Mouse (Mus musculus) layer of hippocampus, postnatal 25 days (tissue): ENCODE measurements around the gene Gas2l2. TPM values are rescaled to one million over a fixed set of nuclear protein-coding genes. Genes with fewer than 3 reads are reported as not detected.
A peak's percentile ranks its signal among the peaks of the same experiment; 100 is the strongest.

ENCODE experiments used
- DNase-seq, 2 experiments: peaks; one replicate each; pipeline ENCODE4 v3.0.0; 2022; ENCODE audit warnings: mixed read lengths in 2 of 2, low spot score in 1 of 2; ENCODE audit errors: extremely low spot score in 1 of 2
- total RNA-seq, 2 experiments: library from RNA; stranded (reverse); gene quantifications; 2 replicates each; pipeline ENCODE4 v1.2.3; 2021

Gas2l2 gene
- total RNA-seq, 2 experiments from 2014 or later, result 0.20 to 0.26 TPM

DNA sequence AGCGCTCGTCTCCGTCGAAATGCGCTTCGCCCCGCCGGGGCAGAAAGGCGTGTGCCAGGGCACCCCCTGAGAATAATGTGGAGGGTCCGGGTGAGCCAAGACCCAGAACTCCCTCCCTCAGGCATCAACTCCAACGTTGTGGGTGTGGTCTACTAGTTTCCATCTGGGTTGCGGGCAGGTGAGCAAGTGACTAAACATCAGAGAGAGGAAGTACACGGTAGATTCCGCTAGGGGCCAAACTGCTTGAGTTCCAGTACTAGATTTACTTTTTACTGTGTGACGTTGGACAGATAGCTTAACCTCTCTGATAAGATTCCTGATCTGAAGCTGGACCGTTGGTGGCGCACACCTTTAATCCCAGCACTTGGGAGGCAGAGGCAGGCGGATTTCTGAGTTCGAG lies 15.7 kb upstream of the Gas2l2 start:
- DNase-seq, result no peak

DNA sequence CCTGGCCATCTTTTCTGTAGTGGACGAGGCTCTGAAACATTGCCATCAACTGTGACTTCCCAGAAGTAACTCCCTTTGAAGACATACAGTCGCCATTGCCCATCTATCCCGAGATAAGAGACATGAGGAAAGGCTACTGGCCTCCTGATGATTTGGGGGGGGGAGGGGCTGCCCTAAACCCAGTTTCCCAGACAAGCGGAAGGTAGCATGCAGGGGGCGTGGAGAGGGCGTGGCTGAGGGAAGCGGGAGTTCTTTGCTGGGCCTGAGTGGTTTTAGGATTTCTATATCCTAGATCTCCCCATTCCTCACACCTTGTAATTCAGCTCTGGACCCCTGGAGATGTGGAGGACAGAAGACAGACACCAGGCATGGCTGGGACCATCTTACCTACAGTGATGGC lies 14.6 kb upstream of the Gas2l2 start:
- no peak for DNase-seq

DNA sequence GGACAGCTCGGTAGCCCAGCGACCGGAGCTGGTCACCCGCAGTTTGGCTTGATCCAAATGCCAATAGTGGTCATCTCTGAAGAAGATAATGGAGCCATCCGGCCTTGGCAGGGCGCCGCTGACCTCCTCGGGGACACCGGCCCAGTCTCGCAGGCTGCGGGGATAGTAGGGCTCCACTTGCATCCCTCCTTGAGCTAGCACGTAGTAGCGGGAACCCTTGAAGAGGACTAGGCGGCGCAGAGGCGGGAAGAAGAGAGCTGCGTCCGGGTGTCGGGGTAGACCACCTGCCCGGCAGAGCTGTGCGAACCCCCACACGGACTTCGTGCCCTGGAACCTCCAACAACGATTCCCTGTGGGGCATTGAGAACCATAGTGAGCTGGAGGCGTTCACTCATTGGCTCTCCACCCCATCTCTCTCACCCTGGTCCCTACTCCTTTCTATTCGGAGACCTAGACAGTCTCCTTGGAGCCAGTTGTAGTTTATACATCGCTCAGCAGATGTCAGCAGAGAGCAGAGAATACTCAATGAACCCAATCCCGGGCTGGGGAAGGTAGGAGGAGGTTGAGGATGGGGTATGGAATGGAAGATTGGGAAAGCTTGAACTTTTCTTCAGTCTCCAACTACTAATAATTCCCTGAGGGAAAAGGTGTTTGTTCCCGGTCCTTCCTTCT lies 13.5 kb upstream of the Gas2l2 start:
- DNase-seq, result peak; percentile 60 to 86

GRCm38 (mm10) chr11:83441235-83441634 lies 12.0 kb upstream of the Gas2l2 start:
- no peak for DNase-seq

DNA sequence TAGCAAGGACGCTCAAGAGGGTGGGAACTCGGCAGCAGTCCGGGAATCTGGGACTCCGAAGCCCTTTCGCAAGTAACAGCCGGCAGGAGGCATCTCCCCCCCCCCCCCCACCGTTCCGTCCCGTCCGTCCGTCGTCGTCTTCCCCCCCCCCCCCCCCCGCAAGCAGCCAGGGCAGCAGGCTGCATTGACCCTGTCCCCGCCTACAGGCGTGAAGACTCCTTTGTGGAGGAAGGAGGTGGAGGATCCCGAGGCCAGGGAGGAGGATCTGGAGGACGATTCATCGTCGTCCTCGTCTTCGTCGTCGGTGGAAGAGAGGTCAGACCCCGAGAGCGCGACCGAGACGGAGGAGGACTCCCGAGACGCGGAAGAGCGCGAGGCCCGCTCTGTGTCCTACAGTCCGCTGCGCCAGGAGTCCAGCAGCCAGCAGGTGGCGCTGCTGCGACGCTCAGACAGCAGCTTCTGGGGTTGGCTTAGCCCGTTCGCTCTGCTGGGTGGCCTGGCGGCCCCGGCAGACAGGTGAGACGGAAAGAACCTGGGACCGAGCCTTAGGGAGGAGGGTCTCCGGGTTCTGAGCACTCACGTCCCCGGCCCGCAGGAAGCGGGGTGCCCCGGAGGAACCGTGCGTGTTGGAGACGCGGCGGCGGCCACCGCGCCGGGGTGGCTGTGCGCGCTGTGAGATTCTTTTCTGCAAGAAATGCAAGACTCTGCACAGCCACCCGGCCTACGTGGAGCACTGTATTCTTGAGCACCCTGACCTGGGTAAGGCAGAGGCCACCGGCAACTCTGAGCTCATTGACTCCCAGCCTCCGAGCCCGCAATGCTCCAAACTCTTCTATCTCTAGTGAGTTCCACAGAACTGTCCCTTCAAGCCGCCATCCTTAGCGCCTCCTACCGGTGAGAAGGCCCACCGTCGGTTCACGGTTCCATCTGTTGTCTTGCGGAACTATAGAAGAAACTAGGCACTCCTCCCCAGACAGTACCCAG lies 11.1 kb upstream of the Gas2l2 start:
- peak; percentile 85 to 86 for DNase-seq

- no peak for DNase-seq
Observed at GRCm38 (mm10) chr11:83439426-83440060, 10.3 kb upstream of the Gas2l2 start.

DNA sequence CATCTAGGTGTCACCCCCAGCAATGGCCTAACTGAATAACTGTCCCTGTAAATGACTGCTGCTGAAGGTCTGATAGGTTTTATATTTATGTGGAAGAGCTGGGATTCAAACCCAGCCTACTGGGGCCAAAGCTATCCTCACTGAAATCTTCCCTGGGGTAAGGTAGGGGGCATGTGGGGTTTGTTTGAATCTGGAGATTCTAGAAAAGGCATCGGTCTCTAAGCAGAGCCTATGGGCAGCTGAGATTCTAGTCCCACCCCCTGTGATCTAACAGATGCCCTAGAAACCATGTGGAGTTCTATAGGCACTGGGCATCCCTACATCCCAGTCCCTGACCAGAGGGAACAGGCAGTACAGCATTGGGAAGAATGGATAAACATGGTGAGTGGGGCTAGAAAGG lies 8.1 kb upstream of the Gas2l2 start, which contains the start of gene 1700020L24Rik:
Gene 1700020L24Rik, plus strand, starts transcription at position 301 of the 400 bp plus-strand sequence.
- no peak for DNase-seq

- DNase-seq, result no peak
Observed at GRCm38 (mm10) chr11:83432533-83432932, 3.3 kb upstream of the Gas2l2 start.

- no peak for DNase-seq
Observed at GRCm38 (mm10) chr11:83426964-83427363, 2.3 kb downstream of the Gas2l2 start.

DNA sequence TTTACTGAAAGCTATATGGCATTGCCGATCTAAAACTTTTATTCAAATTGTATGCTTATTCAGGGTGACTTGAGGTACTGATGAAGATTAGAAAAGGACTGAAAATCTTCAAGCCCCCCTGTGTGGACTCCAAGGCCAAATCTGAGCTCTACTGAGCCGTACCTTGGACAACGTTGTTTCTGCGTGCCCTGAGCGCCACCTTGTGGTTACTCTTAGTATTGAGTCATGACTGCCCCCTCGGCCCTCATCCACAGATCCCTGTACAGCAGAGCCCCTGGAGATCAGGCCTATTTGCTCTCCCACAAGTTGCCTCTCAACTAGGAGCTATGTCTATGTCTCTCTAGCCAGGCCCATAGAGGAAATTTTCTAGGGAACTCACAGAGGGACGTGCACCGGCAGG lies 4.6 kb downstream of the Gas2l2 start:
- peak; percentile 67 to 89 for DNase-seq

DNA sequence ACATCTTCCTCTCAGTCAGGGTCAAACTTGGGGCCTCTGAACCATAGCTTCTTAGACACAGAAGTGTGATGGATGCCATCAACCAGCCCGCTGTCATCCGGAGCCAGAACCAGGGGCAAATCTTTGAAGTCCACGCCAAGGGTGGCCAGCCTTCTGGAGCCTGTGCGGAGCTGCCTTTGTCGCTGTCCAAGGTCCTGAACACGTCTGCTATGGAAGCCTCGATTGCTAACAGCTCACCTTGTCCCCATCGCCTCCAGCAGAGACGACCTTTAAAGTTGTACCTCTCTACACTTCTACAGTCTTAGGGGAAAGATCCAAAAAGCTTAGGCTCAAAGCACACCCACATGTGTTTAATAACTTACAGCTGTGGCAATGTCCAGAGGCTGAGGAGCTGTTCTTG lies 8.0 kb downstream of the Gas2l2 start:
- DNase-seq, result peak in 1 of 2 experiments; percentile 61

- peak in 1 of 2 experiments; percentile 56 for DNase-seq
Observed at GRCm38 (mm10) chr11:83420338-83420737, 8.9 kb downstream of the Gas2l2 start.

DNA sequence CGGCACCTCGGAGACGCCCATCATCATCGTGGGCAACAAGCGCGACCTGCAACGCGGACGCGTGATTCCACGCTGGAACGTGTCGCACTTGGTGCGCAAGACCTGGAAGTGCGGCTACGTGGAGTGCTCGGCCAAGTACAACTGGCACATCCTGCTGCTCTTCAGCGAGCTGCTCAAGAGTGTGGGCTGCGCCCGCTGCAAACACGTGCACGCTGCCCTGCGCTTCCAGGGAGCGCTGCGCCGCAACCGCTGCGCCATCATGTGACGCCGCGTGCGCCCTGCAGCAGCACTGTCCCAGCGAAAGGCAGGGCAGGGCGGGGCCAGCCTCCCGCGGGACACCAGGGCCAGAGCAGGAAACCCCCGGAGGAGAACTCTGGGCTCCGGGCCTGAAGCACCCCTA lies 10.7 kb downstream of the Gas2l2 start:
- DNase-seq, result peak; percentile 39 to 44

- DNase-seq, result no peak
Observed at GRCm38 (mm10) chr11:83417708-83418107, 11.5 kb downstream of the Gas2l2 start.

DNA sequence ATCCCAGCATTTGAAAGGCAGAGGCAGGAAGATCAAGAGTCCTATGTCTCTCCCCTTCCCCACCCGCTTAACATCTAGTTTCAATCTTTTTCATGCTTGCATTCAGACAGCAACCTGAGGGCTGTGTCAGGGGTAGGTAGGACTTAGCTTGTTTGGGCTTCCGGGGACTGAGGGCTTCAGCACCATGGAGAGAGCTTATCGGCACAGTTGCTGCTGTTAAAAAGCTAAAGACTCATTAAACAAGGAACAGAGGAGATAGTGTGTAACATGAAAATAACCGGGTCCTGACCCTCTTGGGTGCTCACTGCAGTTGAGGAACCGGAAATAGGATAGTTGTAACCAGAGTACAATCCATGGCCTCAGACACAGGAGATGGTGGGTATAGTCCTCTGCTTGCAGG lies 12.2 kb downstream of the Gas2l2 start:
- DNase-seq, result peak in 1 of 2 experiments; percentile 44

DNA sequence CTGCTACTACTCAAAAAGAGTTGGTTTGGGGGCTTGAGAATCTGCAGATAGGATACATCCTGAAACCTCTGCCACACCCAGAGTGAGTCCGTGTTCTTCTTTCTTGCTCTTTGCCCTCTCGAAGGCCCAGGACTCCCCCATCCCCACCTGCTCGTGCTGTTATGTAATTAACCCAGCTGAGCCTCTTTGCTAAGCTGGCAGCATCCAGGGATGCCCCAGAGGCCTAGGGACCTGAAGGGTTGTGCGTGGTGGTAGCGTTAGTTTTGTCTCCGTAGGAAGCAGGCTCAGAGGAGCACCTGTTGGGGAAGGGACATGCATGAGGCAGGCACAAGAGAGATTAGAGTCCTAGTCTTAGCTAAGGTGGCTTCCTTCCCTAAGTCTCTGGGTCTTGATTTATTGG lies 18.7 kb downstream of the Gas2l2 start:
- no peak for DNase-seq

DNA sequence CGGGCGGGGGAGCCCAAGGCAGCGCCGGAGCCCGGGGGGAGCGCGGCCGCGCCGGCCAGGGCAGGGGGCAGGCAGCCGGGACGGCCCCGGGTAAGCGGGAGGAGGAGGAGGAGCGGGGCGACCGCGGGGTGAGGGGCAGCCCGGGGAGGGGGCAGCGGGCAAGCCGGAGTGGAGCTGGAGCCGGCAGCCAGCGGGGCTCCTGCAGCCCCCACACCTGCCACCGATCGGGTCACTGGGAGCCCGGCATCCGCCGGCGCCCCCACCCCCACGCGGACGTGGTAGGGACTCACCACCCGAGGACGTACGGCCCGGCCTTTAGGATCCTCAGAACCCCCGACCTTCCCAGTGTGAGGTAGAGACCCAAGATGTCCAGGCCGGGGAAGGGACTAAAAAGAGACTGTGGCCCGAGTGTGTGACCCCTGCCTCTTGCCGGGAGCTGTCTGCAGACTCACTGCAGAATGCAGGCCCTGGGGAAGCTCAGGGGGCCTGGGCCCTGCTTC lies 19.4 kb downstream of the Gas2l2 start:
- DNase-seq, result no peak

- DNase-seq, result peak in 1 of 2 experiments; percentile 51
Observed at GRCm38 (mm10) chr11:83409087-83409754, 20.0 kb downstream of the Gas2l2 start, which contains the start of gene Rasl10b. Gene Rasl10b, plus strand, starts transcription at chr11:83409137.

DNA sequence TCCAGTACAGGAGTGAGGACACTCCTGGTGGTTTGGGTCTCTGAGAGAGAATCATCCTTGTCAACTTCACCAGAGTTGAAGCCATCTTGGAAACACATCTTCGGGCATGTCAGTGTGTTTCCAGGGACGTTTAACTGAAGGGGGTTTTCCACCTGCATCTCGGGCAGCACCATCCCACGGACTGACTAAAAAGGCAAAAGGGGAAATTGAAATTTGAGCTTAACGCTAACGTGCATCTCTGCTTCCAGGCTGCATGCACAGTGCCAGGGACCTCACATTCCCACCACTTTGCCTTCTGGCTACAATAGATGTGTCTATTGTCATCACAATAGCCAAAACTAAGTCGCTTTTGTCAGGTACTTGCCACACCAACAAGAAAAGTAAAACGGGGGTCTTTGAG lies 21.0 kb downstream of the Gas2l2 start:
- no peak for DNase-seq

DNA sequence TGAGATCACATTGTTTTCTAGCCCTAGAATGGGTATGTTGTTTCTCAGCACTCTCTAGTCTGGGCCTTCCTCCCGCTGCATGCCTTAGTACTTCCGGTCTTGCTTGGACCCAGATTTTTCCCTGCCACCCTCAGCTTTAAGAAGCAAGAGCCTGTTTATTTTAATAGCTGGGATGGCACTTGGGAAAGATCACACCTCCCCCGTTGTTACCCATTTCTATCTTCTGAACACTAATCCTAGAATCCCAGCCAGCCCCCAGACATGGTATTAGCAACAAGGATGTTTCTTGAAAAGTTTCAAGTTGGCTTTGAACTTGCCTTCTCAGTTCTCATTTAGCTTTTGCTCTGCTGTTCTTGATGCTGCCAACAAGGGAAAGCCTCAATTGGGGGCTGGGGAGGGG lies 22.9 kb downstream of the Gas2l2 start:
- no peak for DNase-seq
